Mouse (Mus musculus) spleen, adult 2 months (tissue): ENCODE measurements around the gene Asna1. TPM values are rescaled to one million over a fixed set of nuclear protein-coding genes. Genes with fewer than 3 reads are reported as not detected.

Experiments used
- DNase-seq, 2 experiments: peaks; one replicate each; pipeline versions ENCODE4 v3.0.0 to v3.0.0-alpha.2; 2012 to 2021; ENCODE audit warnings: low spot score in 2 of 2, low read depth in 1 of 2
- H3K27ac ChIP-seq: fragments of 200-500 bp; 2 replicates; pipeline ENCODE4 v1.5.1; 2012; ENCODE audit warnings: low read length, inconsistent platforms; ENCODE audit not compliant: insufficient read depth
- H3K27me3 ChIP-seq: fragments of 200-500 bp; 2 replicates; pipeline ENCODE4 v1.6.1; 2012; ENCODE audit warnings: mild to moderate bottlenecking, moderate library complexity, low read length, inconsistent platforms; ENCODE audit not compliant: control insufficient read depth, insufficient read depth
- H3K36me3 ChIP-seq: fragments of 200-500 bp; 2 replicates; pipeline ENCODE4 v1.6.1; 2012; ENCODE audit warnings: mild to moderate bottlenecking, low read length, inconsistent platforms; ENCODE audit not compliant: control insufficient read depth, insufficient read depth
- H3K4me1 ChIP-seq: fragments of 200-500 bp; 2 replicates; pipeline ENCODE4 v1.6.1; 2011; ENCODE audit warnings: inconsistent platforms; ENCODE audit not compliant: control insufficient read depth, insufficient read depth, insufficient read length
- H3K4me3 ChIP-seq: fragments of 200-500 bp; 2 replicates; pipeline ENCODE4 v1.5.1; 2011; ENCODE audit warnings: mild to moderate bottlenecking, inconsistent platforms; ENCODE audit not compliant: insufficient read depth, insufficient read length; ENCODE audit errors: extremely low read depth
- CTCF ChIP-seq: fragments of 200-500 bp; IDR thresholded peaks from 2 replicates; pipeline ENCODE4 v1.5.1; 2011; ENCODE audit warnings: mild to moderate bottlenecking, inconsistent platforms; ENCODE audit not compliant: insufficient read depth, insufficient read length, insufficient replicate concordance; ENCODE audit errors: extremely low read depth
- POLR2A ChIP-seq: fragments of 200-500 bp; IDR thresholded peaks from 2 replicates; pipeline ENCODE4 v1.6.1; 2011; ENCODE audit warnings: low read depth, low read length, inconsistent platforms
- WGBS: fragments of 180-500 bp; shearing (Covaris S2); methylation state at CpG from one replicate; pipeline ENCODE4 v1.1.7; 2018; 5-methylcytosine and 5-hydroxymethylcytosine counted together
- polyA plus RNA-seq: library from polyadenylated mRNA; depleted of rRNA; stranded (reverse); fragments of >200 nt; gene quantifications from 2 replicates; pipeline ENCODE4 v1.2.3, GENCODE M21; 2012

Gene Asna1
- polyA plus RNA-seq, 1 experiment, result 71.6 TPM

GRCm38 (mm10) chr8:84976031-84976762 lies 48.9 kb downstream of the Asna1 start:
- Histone ChIP-seq H3K27me3 (no peaks in the 10 kb centered on the region), H3K27ac (peak overlapping the region; percentile 96), H3K4me1 (peaks cover 12% of the 10 kb centered on the region), H3K36me3 (no peaks in the 10 kb centered on the region), H3K4me3 (peak overlapping the region; percentile 74)
- peak; percentile 88 to 93 for DNase-seq
- WGBS, result 1% methylated on average over 60 of the region's 61 CpGs
- no peak for TF ChIP-seq CTCF
- peak; percentile 74; the same call in 1 of the 2 replicates for TF ChIP-seq POLR2A

DNA sequence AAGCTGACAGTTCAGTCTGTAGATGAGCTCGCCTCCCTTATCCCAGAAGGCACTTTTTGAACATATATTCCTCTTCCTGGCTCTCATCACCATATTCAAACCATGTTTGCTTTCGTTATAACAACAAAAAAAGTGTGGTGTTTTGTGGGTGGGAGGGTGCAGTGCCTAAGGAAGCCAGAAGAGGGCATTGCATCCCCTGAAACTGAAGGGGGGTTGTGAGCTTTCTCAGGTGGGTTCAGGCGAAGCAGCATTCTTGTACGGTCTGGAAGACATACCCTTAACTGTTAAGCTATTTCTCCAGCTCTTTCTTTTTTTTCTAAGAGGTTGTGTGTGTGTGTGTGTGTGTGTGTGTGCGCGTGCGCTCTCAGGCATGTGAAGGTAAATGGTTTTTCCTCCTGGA lies 49.6 kb downstream of the Asna1 start:
- Histone ChIP-seq H3K4me1 (peaks cover 5% of the 10 kb centered on the region; the same call in 1 of the 2 replicates), H3K4me3 (no peak overlapping the region), H3K27ac (peak overlapping the region; percentile 87), H3K36me3 (no peaks in the 10 kb centered on the region), H3K27me3 (no peaks in the 10 kb centered on the region)
- peak in 1 of 2 experiments; percentile 74 for DNase-seq
- TF ChIP-seq CTCF (peak; percentile 89; the same call in 1 of the 2 replicates), POLR2A (no peak)
- WGBS, result 37% methylated on average over 7 of the region's 7 CpGs

- no peak for DNase-seq
- WGBS, result 62% methylated on average over 8 of the region's 8 CpGs
- Histone ChIP-seq H3K36me3 (no peaks in the 10 kb centered on the region), H3K4me1 (peaks cover 6% of the 10 kb centered on the region; the same call in 1 of the 2 replicates), H3K27ac (peak overlapping the region; percentile 6; the same call in 1 of the 2 replicates), H3K4me3 (no peak overlapping the region), H3K27me3 (no peaks in the 10 kb centered on the region)
- no peak for TF ChIP-seq POLR2A
- no peak for TF ChIP-seq CTCF
Observed at GRCm38 (mm10) chr8:84974543-84975142, 50.4 kb downstream of the Asna1 start.

- H3K36me3 ChIP-seq, result no peaks in the 10 kb centered on the region
Observed at GRCm38 (mm10) chr8:84973803-84974542, 51.1 kb downstream of the Asna1 start.

GRCm38 (mm10) chr8:84973079-84973478 lies 52.0 kb downstream of the Asna1 start:
- H3K4me1 ChIP-seq, result peaks cover 10% of the 10 kb centered on the region; the same call in 1 of the 2 replicates
- WGBS, result 98% methylated on average over 1 of the region's 1 CpGs
- TF ChIP-seq CTCF (no peak), POLR2A (no peak)
- no peak for DNase-seq
- H3K4me3 ChIP-seq, result no peak overlapping the region
- no peak overlapping the region for H3K27ac ChIP-seq
- no peaks in the 10 kb centered on the region for H3K36me3 ChIP-seq
- H3K27me3 ChIP-seq, result no peaks in the 10 kb centered on the region

More at GRCm38 (mm10) chr8:84973803-84974542, 51.1 kb downstream of the Asna1 start:
- no peak overlapping the region for H3K27ac ChIP-seq
- 71% methylated on average over 4 of the region's 4 CpGs for WGBS
- TF ChIP-seq POLR2A (no peak), CTCF (peak; percentile 90; the same call in 1 of the 2 replicates)
- peak in 1 of 2 experiments; percentile 51 for DNase-seq
- H3K4me1 ChIP-seq, result peaks cover 5% of the 10 kb centered on the region; the same call in 1 of the 2 replicates
- H3K27me3 ChIP-seq, result no peaks in the 10 kb centered on the region
- no peak overlapping the region for H3K4me3 ChIP-seq

DNA sequence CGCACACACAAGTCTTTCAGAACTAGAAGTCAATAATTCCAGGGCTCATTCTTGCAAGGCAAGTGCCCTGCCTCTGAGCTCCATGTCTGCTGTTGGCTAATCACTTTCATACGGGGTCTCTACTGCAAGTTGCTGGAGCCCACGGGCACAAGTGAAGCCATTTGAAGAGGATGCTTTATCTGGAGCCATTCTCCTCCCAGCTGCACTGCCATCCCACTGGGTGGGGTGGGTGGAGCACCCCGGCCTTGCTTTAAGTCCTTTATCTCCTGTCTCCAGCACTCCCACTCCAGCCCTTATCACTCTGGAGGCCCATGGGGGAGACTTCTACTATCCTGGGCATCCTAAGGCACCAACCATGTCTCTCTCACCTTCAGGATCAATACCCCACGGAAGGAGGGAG lies 54.2 kb downstream of the Asna1 start:
- DNase-seq, result no peak
- H3K4me3 ChIP-seq, result no peak overlapping the region
- peaks cover 17% of the 10 kb centered on the region; the same call in 1 of the 2 replicates for H3K4me1 ChIP-seq
- H3K27ac ChIP-seq, result no peak overlapping the region; the same call in 1 of the 2 replicates
- no peaks in the 10 kb centered on the region for H3K36me3 ChIP-seq
- no peaks in the 10 kb centered on the region for H3K27me3 ChIP-seq
- TF ChIP-seq POLR2A (no peak), CTCF (no peak)
- WGBS, result 79% methylated on average over 5 of the region's 5 CpGs
